Mouse (Mus musculus): ENCODE measurements around the gene Mpzl3.

Mpzl3 gene

DNA sequence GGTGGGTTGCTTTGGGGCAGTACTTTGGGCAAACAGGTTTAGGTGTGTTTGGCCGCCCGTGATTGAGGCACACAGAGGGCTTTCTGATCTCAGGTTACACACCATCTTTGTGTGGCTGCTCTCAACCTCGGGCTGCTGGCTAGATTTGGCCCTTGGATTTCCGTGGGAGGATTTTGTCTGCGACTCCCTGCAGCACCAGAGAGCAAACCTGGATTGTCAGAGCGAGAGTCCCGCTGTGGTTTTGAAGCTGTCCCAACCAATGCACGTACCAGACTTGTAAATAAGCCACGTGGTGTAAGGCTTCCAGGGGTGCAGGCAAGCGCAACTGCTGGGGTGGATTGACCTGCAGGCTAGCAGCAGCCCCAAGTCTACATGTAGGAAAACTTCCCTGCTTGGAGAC lies 12.0 kb upstream of the Mpzl3 start:
- no peak for DNase-seq (ENCODE audit: low read depth, low spot score)

DNA sequence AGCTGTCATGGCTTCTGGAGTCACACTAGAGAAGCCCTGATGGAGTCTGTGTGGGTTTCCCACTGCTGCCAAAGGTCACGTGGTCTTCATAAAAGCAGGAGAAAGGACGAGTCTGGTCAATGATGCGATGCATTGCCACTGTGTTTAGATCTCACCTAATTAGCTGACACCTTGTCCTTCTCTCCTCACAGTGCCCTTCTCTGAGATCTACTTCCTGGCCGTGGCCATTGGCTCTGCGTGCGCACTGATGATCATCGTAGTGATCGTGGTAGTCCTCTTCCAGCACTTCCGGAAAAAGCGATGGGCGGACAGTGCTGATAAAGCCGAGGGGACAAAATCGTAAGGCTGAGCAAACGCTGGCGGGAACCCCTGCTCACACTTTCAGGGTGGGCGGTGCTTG lies 8.0 kb upstream of the Mpzl3 start:
- no peak for DNase-seq (ENCODE audit: low read depth, low spot score)

DNA sequence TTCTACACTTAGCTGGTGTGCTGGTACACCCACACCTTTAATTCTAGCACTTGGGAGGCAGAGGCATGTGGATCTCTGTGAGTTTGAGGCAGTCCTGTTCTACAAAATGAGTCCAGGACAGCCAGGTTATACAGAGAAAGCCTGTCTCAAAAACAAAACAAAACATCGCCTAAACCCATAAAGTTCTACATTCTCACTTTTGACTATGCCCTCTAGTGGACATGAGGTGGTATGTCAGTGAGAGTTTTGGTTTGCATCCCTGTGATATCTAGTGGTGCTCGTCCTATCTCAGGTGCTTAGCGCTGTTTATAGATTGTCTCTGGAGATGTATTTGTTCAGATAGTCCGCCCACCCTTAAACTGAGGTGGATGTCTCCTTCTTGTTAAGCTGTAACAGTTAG lies 6.5 kb upstream of the Mpzl3 start:
- DNase-seq (ENCODE audit: low read depth, low spot score): no peak

DNA sequence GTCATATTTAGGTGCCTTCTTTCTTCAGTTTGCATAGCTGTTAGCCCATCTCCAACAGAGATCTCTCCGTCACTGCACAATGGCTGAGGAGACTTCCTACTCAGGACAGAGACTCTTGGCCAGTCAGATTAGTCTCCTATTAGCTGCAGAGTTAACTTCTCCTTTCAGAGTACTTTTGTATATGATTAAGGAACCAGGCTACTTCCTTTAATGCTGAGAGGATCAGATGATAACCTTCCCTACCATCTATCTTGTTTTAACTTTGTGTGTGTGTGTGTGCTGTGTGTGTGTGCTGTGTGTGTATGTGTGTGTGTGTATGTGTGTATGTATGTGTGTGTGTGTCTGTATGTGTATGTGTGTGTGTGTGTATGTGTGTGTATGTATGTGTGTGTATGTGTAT lies 5.3 kb upstream of the Mpzl3 start:
- no peak for DNase-seq (ENCODE audit: low read depth, low spot score)

DNA sequence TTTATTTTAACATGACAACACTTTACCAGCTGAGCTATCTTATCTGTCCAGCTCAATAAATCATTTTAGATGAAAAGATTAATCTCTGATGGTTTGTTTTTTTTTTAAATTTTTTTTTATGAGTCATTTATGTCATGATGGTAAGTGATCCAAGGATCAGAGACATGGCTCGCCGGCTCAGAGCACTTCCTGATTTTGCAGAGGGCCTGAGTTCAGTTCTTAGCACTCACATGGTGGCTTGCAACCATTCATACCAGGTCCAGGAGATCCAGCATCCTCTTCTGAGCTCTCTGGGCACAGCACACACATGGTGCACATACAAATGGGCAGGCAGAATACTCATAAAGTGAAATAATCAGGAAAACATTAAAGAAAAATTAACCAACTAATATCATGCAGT lies 4.7 kb upstream of the Mpzl3 start:
- DNase-seq (ENCODE audit: low read depth, low spot score): no peak

DNA sequence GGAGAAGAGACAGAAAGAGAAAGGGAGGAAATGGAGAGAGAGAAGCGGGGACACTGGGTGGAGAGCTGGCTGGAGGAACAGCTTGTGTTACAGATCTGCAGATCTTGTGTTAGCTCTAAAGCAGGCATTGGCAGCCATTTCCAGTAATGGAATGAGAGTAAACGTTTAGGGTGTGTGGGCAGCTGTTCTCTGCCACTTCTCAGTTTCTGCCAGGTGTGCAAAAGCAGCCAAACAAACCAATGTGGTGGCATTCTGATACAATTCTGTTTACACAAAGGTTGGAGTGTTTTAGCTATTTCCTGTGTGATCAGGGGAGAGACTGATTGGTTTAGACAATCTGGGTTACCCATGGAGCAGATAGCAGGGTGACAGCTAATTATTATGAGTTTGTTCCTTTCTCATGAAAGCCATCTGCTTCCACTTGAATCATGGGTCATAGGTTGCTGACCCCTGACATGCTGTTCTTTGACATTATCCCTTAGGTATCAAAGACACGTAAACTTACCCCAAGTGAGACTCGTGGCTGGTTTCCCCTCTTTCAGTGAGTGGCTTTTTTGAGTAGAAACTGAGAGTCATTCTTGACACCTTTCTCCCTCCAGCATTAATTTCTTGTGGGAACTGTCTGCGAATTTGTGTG lies 3.4 kb downstream of the Mpzl3 start:
- no peak for DNase-seq (ENCODE audit: low read depth, low spot score)

DNA sequence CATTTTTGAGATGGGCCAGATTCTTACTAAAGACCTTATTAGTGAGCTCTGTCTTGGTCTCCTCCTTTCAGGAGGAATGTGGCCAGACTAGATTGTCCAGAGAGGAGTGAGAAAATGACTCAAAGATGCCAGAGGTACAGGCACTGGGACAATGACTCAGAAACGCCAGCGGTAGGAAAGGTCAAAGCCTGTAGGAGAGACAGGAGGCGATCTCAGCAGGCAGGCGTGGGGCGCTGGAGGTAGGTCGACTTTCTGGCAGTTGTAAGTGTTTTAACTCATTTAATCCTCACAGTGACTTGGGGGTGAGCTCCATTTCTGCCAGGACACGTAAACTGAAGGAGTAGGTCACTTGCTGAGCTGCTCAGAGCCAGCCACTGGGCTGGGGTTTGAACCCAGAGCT lies 5.2 kb downstream of the Mpzl3 start:
- no peak for DNase-seq (ENCODE audit: low read depth, low spot score)

DNA sequence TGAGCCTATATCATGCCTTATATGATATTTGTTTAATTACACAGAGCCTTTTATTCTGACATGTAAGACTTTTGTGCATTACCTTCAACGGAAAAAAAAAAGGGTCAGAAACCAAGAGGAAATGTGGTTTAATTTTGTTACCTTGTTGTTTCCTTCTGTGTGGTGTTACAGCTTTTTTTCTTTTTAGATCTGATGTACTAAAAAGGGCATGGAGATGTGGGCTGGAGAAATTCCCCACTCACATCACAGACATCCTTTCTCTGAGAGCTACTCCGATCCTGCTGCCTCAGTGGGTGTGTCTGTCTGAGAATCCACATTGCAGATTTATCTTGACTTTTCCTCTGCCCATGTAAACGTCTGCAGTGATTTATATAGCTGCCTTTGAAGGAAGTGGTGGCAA lies 7.7 kb downstream of the Mpzl3 start:
- no peak for DNase-seq (ENCODE audit: low read depth, low spot score)

DNA sequence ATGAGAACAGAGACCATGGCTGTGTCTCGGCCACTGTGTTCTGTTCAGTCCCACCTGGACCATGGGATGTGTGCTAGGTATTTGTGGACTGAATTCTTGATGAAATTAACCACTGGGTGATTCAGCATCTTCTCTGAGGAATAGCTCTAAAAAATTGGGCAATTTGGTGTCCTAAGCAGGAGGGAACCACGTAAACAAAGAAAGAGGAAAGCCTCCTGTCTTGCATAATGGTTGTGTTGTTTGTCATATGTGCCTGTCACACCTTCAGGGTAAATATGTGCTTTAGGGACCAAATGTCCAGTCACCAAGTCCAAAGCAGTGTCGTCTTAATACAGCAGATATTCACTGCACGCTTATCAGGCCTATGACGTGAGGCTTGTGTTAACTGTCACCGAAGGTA lies 9.4 kb downstream of the Mpzl3 start:
- DNase-seq (ENCODE audit: low read depth, low spot score): no peak

DNA sequence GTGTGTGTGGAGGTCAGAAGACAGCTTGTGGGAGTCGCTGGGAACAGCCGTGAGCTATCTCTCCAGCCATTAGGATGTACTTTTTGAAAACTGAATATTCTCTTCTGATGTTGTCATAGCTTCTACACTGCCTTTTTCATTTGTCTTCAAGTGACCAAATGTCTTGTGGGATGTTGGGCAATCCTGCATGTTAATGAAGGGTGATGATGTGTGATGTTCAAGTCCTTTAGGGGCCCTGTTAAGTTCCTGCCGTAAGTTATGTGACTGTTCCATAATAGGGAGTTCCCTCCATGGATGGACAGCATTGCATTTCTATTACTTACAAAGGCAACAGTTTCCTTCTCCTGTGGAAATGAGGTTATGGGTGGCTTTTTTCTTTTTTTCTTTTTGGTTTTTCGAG lies 11.7 kb downstream of the Mpzl3 start:
- no peak for DNase-seq (ENCODE audit: low read depth, low spot score)

DNA sequence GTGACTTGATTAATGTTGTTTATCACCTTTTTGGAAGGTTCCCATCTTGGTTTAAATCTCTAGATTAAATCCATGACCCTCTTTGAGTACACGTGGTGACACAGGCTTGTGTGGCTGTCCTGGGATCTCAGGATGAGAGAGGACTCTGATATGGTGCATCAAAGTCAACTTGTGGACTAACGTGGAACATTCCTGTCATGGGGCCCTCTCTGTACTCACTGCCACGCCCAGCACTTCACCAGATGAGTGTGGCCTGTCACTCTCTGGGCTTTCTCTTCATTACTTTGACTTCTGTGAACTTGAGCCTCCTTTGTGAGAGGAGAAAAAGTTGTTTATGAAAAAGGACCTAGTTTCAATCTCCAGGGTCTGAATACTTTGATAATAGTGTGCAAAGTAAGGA lies 16.8 kb downstream of the Mpzl3 start:
- DNase-seq (ENCODE audit: low read depth, low spot score): no peak

DNA sequence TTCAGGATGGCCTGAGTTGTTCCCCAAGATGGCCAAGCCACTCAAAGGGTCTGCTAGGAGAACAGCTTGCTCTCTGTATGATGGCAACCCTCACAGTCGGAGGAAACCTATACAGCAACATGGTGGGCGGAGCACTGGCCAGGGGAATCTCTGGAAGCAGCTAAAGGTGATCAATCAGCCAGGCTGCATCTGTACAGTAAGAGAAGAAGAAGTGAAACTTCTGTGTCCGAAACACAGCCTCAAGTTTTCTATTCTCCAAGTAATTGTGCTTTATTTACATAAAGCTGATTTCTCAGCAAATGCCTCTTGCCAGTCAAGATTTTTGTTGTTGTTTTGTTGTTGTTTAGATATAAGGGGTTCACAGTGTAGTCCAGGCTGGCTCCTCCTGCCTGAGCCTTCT lies 22.9 kb downstream of the Mpzl3 start:
- DNase-seq (ENCODE audit: low read depth, low spot score): no peak

DNA sequence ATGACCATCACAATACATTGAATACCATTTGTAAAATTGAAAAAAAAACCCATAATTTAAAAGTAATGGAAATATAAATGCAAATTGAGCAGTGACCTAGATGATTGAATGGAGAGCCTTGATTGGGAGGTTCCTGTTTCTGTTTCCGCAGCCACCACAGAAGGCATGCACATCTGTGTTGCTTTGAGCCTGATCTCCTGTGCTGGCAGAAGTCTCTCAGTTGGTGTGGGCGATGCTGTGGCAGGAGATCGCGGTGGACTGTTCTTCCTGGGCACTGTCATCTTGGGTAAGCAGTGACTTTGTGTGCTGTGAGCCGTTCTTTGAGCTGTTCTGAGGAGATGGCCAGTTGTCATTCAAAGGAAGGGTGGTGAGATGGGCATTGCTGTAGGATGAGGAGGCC lies 24.0 kb downstream of the Mpzl3 start, which contains the start of gene Jaml:
TSS of gene Jaml (plus strand) at position 173 of the 400 bp plus-strand sequence.
- DNase-seq (ENCODE audit: low read depth, low spot score): no peak

DNA sequence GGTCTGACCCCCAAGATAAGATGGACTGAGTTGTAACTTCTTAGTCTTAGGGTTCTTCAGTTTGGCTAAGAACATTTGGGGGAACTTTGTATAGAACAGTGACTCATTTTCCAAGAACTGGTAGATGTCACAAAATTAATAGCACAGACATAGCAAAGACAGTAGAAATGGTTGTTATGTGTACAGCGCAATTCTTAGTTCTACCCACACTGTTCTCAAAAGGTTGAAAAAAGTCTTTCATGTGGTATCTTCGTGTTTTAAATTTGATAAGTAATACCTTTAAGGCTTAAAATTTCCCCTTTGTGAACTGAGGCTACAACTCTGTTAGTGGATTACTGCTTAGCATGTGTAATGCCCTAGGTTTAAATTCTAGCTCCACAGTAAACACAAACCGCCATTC lies 28.1 kb downstream of the Mpzl3 start:
- no peak for DNase-seq (ENCODE audit: low read depth, low spot score)

DNA sequence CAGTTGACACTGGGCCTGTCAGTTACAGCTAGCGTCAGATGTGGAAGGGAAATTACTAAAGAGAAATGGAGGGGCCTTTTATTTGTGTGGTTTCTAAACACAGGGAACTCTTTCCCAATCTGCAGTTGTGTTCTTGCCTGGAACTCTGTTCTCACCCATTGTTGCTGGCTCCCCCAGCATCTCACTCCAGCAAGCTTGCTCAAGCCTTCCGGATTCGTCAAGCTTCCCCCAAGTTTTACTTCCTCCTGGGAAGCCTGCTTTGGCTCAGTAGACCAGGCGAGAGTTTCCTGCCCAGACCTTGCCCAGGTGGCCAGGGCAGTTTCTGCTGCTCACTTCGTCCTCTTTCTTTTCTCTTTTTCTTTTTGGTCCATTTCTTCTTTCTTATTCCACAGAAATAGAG lies 29.6 kb downstream of the Mpzl3 start:
- DNase-seq (ENCODE audit: low read depth, low spot score): no peak

DNA sequence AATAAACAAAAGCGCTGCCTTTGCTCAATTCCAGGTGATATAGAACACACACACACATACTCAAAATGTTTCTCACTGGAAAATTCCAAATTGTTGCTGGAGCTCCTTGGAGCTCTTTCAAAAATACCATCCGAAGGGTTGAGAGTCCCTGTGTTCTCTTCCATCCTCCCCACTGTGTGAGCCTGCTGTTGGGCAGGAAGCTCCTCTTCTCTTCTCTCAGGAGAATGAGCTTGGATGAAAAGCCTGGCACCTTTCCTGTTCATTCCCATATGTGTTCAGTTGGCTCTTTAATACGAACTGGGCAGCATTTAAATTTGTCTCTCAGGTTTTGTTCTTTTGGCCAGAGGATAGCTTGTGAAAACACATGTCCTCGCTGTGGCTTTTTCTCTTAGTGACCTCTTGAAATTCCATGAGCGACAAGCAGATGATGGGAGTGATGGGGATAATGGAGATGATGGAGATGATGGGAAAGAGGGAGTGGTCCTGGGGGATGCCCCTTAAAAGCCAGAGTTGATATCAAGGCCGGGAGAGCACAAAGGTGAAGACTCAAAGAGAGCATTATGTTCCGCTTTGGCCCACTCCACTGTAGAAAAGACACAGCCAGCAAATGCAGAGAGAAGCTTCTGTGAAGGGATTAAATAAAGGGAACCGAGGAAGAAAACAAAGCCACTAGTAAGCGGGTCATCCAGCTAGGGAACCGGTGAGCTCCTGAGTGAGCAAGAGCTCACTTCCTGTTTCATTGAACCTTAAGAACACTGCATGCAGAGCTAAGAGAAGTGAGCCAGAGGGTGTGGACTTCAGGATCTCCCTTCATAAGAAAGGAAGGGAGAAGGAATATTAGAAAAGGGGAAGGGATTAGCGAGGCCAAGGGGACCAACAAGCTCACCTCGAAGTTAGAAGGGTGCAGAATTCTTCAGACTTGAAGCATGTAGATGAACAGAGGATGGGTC lies 31.0 kb downstream of the Mpzl3 start:
- DNase-seq (ENCODE audit: low read depth, low spot score): no peak

DNA sequence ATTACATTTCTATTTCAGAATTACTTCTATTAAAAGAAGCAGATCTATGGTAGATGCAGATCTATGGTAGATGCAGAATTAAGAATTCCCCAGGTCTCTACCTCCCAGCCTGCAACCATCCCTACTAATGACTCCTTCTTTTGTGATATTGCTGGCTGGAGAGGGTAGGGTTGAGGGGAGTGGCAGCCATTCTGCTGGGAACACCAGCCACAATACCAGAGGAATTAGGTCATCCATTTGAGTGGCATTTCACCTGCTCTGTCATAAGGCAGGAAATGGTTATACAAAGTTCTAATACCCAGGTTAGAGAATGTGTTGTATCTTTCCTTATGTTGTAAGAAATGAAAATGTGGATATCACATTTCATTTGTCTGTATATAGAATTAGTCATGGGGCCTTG lies 33.1 kb downstream of the Mpzl3 start:
- DNase-seq (ENCODE audit: low read depth, low spot score): no peak

DNA sequence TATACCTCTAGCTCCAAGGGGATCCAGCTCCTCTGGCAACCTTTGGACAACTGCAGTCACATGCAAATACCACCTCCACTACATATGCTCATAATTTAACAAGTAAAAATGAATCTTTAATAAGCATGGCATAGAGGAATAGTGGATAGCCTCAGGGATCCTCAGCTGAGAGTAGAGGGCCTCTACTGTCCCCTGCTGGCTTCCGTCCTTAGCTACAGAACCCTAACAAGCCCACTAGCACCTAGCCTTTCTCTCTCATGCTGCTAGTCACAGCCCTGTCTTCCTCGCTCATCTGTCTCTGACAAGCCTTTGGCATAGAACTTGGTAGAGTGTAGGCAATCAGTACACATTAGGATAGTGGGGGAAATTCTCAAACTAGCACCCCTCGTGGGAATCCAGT lies 35.8 kb downstream of the Mpzl3 start:
- DNase-seq (ENCODE audit: low read depth, low spot score): no peak

DNA sequence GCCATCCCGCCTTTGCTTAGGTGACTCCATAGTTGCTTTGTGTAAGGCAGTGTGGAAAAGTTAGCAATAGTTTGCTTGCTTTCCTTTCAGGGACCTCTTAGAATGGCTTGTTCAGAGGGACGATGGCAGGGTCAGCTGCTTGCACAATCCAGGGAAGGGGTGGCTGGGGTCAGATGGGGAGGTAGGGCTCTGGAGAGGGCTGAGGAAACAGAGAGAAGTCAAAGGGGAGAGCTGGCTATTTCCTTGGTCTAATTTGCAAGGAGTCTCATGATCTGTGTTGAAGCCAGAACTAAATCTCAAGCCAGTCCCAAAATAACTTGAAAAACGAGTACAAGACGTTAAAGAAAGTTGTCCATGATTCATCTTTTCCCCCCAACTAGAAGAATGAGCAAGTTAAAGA lies 37.7 kb downstream of the Mpzl3 start:
- DNase-seq (ENCODE audit: low read depth, low spot score): no peak

DNA sequence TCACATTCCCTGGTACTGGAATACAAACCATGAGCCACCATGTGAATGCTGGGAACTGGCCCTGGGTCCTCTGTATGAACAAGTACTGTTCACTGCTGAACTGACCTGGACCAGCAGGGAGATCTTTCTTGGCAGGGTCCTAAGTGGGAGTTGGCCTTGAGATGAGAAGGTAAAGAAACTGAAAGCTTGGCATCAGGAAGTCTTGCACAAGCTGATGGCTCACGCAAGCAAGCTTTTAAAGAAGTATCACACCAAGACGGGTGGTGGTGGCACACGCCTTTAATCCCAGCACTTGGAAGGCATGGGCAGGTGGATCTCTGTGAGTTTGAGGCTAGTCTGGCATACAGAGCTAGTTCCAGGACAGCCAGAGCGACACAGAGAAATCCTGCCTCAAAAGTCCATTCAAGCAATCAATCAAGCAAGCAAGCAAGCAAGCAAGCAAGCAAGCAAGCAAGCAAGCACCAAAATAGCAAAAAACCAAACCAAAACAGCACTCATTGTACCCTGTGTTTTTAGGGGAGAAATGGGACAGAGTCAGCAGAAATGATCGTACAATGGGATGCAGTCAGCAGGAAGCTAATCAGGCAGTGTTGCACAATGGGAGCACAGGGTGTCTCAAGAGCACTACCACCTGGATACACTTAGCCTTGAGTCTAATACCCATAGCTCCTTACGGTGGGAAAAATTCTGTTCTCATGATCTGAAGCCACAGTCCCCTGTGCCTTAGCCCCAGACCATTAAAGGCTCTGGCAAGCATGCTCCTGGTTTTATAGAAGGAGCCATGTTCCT lies 40.4 kb downstream of the Mpzl3 start:
- no peak for DNase-seq (ENCODE audit: low read depth, low spot score)

DNA sequence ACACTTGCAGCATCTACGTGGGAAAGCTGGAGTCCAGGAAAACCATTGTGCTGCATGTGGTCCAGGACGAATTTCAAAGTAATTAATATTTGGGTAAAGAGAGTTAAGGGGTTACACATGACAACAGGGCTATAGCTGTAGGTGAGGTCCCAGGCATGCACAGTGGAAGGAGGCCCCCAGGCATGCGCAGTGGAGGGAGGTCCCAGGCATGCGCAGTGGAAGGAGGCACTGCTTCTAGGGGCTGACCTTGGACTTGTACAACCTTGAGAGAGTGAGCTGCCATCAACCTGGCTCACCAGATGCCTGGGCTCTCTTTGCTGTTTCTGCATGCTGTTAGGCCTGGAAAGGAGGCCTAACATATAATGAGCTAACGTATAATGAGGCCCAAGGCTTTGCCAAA lies 42.9 kb downstream of the Mpzl3 start:
- DNase-seq (ENCODE audit: low read depth, low spot score): no peak

DNA sequence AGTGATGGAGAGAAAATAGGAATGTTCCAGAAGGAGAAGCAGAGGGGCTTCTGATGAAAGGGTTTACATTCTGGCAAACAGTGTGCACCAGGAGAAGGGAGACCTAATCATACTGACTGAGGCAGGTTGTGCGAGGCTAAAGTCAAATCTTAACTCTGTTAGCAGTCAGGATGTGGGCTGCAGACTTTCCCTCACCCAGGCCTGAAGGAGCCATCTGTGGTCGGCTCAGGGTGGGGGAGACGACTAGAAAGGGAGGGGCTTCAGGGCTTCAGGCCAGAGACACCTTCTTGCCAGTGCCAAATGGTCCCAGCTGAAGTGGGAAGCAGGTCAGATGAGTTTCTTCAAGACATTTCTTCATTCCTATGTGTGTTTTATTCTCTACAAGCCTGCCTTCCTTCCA lies 43.4 kb downstream of the Mpzl3 start:
- no peak for DNase-seq (ENCODE audit: low read depth, low spot score)
